Mouse (Mus musculus) heart, embryonic 10.5 days (tissue): Measurements from ENCODE around the gene Pkhd1. TPM values are rescaled to one million over a fixed set of nuclear protein-coding genes. Genes with fewer than 3 reads are reported as not detected.

Experiments
- DNase-seq: peaks from one replicate; pipeline ENCODE4 v3.0.0-alpha.2; 2017; ENCODE audit warnings: low spot score
- H3K27ac ChIP-seq: fragments of 300-500 bp; sonication (generic); 2 replicates; pipeline ENCODE4 v1.5.1; 2016; ENCODE audit warnings: mild to moderate bottlenecking
- H3K27me3 ChIP-seq: fragments of 300-500 bp; sonication (generic); 2 replicates; pipeline ENCODE4 v1.6.1; 2016; ENCODE audit warnings: mild to moderate bottlenecking; ENCODE audit not compliant: poor library complexity, insufficient read depth, severe bottlenecking
- H3K36me3 ChIP-seq: fragments of 300-500 bp; sonication (generic); 2 replicates; pipeline ENCODE4 v1.6.1; 2016; ENCODE audit warnings: mild to moderate bottlenecking, moderate library complexity
- H3K4me1 ChIP-seq: fragments of 300-500 bp; sonication (generic); 2 replicates; pipeline ENCODE4 v1.6.1; 2016; ENCODE audit warnings: mild to moderate bottlenecking
- H3K4me3 ChIP-seq: fragments of 300-500 bp; sonication (generic); 2 replicates; pipeline ENCODE4 v1.5.1; 2016; ENCODE audit warnings: mild to moderate bottlenecking, moderate library complexity
- H3K9me3 ChIP-seq: fragments of 300-500 bp; sonication (generic); 2 replicates; pipeline ENCODE4 v1.6.1; 2016; ENCODE audit warnings: mild to moderate bottlenecking, moderate library complexity
- WGBS: fragments of 180-500 bp; shearing (Covaris S2); methylation state at CpG from one replicate; pipeline ENCODE4 v1.1.7; 2016; 5-methylcytosine and 5-hydroxymethylcytosine counted together
- polyA plus RNA-seq: library from polyadenylated mRNA; unstranded; fragments of >200 nt; fragmentation: Nextera tagmentation; extraction: Ambion mirVana; gene quantifications from 2 replicates; pipeline ENCODE4 v1.2.1, GENCODE M21; 2016

The Pkhd1 gene
- polyA plus RNA-seq, result 0.06 TPM in 1 of 2 replicates, not detected in the other

GRCm38 (mm10) chr1:20617849-20618530, at the start of gene Pkhd1:
Gene Pkhd1 (minus strand): TSS chr1:20618064.
- Histone ChIP-seq H3K27ac (no peak within 1 kb of the TSS), H3K36me3 (no peaks in the 10 kb centered on the region), H3K4me1 (no peaks in the 10 kb centered on the region), H3K27me3 (no peaks in the 10 kb centered on the region), H3K4me3 (no peak within 1 kb of the TSS), H3K9me3 (no peaks in the 10 kb centered on the region)
- DNase-seq, result no peak
- 71% methylated on average over 10 of the region's 10 CpGs for WGBS

GRCm38 (mm10) chr1:20667567-20667966, 49.7 kb upstream of the Pkhd1 start:
- 64% methylated on average over 7 of the region's 7 CpGs for WGBS
- DNase-seq, result no peak
- Histone ChIP-seq H3K27ac (no peak overlapping the region), H3K36me3 (no peaks in the 10 kb centered on the region), H3K27me3 (no peaks in the 10 kb centered on the region), H3K4me3 (no peak overlapping the region), H3K9me3 (no peaks in the 10 kb centered on the region), H3K4me1 (no peaks in the 10 kb centered on the region)

GRCm38 (mm10) chr1:20666233-20666632, 48.4 kb upstream of the Pkhd1 start:
- H3K9me3 ChIP-seq, result no peaks in the 10 kb centered on the region
- no peaks in the 10 kb centered on the region for H3K4me1 ChIP-seq
- 78% methylated on average over 2 of the region's 2 CpGs for WGBS
- H3K36me3 ChIP-seq, result no peaks in the 10 kb centered on the region
- H3K27me3 ChIP-seq, result no peaks in the 10 kb centered on the region
- no peak overlapping the region for H3K4me3 ChIP-seq
- no peak for DNase-seq
- no peak overlapping the region for H3K27ac ChIP-seq

GRCm38 (mm10) chr1:20655085-20655484, 37.2 kb upstream of the Pkhd1 start:
- H3K9me3 ChIP-seq, result no peaks in the 10 kb centered on the region
- WGBS, result 64% methylated on average over 5 of the region's 5 CpGs

GRCm38 (mm10) chr1:20653513-20654506, 35.9 kb upstream of the Pkhd1 start:
- H3K27ac ChIP-seq, result no peak overlapping the region
- no peak for DNase-seq
- no peaks in the 10 kb centered on the region for H3K36me3 ChIP-seq
- no peak overlapping the region for H3K4me3 ChIP-seq
- no peaks in the 10 kb centered on the region for H3K9me3 ChIP-seq
- H3K27me3 ChIP-seq, result no peaks in the 10 kb centered on the region
- no peaks in the 10 kb centered on the region for H3K4me1 ChIP-seq
- WGBS, result 70% methylated on average over 6 of the region's 6 CpGs

More at GRCm38 (mm10) chr1:20655085-20655484, 37.2 kb upstream of the Pkhd1 start:
- no peak for DNase-seq
- Histone ChIP-seq H3K4me3 (no peak overlapping the region), H3K36me3 (no peaks in the 10 kb centered on the region), H3K27ac (no peak overlapping the region), H3K4me1 (no peaks in the 10 kb centered on the region), H3K27me3 (no peaks in the 10 kb centered on the region)

- WGBS, result 63% methylated on average over 2 of the region's 2 CpGs
- Histone ChIP-seq H3K4me3 (no peak overlapping the region), H3K4me1 (no peaks in the 10 kb centered on the region), H3K9me3 (no peaks in the 10 kb centered on the region), H3K27me3 (no peaks in the 10 kb centered on the region), H3K27ac (no peak overlapping the region), H3K36me3 (no peaks in the 10 kb centered on the region)
- no peak for DNase-seq
Measured at GRCm38 (mm10) chr1:20634856-20635255, 17.0 kb upstream of the Pkhd1 start.

GRCm38 (mm10) chr1:20633276-20633869, 15.5 kb upstream of the Pkhd1 start:
- no peak for DNase-seq

GRCm38 (mm10) chr1:20624564-20624963, 6.7 kb upstream of the Pkhd1 start:
- DNase-seq, result no peak
- Histone ChIP-seq H3K27me3 (no peaks in the 10 kb centered on the region), H3K36me3 (no peaks in the 10 kb centered on the region), H3K27ac (no peak overlapping the region), H3K4me3 (no peak overlapping the region), H3K4me1 (no peaks in the 10 kb centered on the region), H3K9me3 (no peaks in the 10 kb centered on the region)
- 83% methylated on average over 3 of the region's 3 CpGs for WGBS

More at GRCm38 (mm10) chr1:20633276-20633869, 15.5 kb upstream of the Pkhd1 start:
- no peaks in the 10 kb centered on the region for H3K27me3 ChIP-seq
- 74% methylated on average over 7 of the region's 7 CpGs for WGBS
- no peaks in the 10 kb centered on the region for H3K4me1 ChIP-seq
- H3K9me3 ChIP-seq, result no peaks in the 10 kb centered on the region
- no peak overlapping the region for H3K4me3 ChIP-seq
- H3K27ac ChIP-seq, result no peak overlapping the region
- H3K36me3 ChIP-seq, result no peaks in the 10 kb centered on the region

GRCm38 (mm10) chr1:20623375-20623774, 5.5 kb upstream of the Pkhd1 start:
- Histone ChIP-seq H3K4me1 (no peaks in the 10 kb centered on the region), H3K4me3 (no peak overlapping the region), H3K27me3 (no peaks in the 10 kb centered on the region), H3K27ac (no peak overlapping the region), H3K36me3 (no peaks in the 10 kb centered on the region), H3K9me3 (no peaks in the 10 kb centered on the region)
- DNase-seq, result no peak
- 89% methylated on average over 4 of the region's 4 CpGs for WGBS

- no peaks in the 10 kb centered on the region for H3K36me3 ChIP-seq
- no peak overlapping the region for H3K27ac ChIP-seq
- H3K9me3 ChIP-seq, result no peaks in the 10 kb centered on the region
- H3K4me3 ChIP-seq, result no peak overlapping the region
- DNase-seq, result no peak
- no peaks in the 10 kb centered on the region for H3K27me3 ChIP-seq
- no peaks in the 10 kb centered on the region for H3K4me1 ChIP-seq
- 65% methylated on average over 2 of the region's 2 CpGs for WGBS
Measured at GRCm38 (mm10) chr1:20620611-20621010, 2.7 kb upstream of the Pkhd1 start.

- H3K4me1 ChIP-seq, result no peaks in the 10 kb centered on the region
- no peak overlapping the region for H3K4me3 ChIP-seq
- WGBS, result 26% methylated on average over 3 of the region's 3 CpGs
- DNase-seq, result no peak
- H3K9me3 ChIP-seq, result no peaks in the 10 kb centered on the region
- H3K36me3 ChIP-seq, result no peaks in the 10 kb centered on the region
- no peaks in the 10 kb centered on the region for H3K27me3 ChIP-seq
- H3K27ac ChIP-seq, result no peak overlapping the region
Measured at GRCm38 (mm10) chr1:20619363-20619762, 1.5 kb upstream of the Pkhd1 start.

- Histone ChIP-seq H3K9me3 (no peaks in the 10 kb centered on the region), H3K36me3 (no peaks in the 10 kb centered on the region), H3K27ac (no peak overlapping the region), H3K4me1 (no peaks in the 10 kb centered on the region), H3K27me3 (no peaks in the 10 kb centered on the region), H3K4me3 (no peak overlapping the region)
- no peak for DNase-seq
- 25% methylated on average over 7 of the region's 7 CpGs for WGBS
Measured at GRCm38 (mm10) chr1:20612643-20613042, 5.2 kb downstream of the Pkhd1 start.

- H3K9me3 ChIP-seq, result no peaks in the 10 kb centered on the region
- H3K27ac ChIP-seq, result no peak overlapping the region
- no peak for DNase-seq
- H3K4me1 ChIP-seq, result no peaks in the 10 kb centered on the region
- 73% methylated on average over 2 of the region's 2 CpGs for WGBS
- H3K4me3 ChIP-seq, result no peak overlapping the region
- no peaks in the 10 kb centered on the region for H3K27me3 ChIP-seq
- no peaks in the 10 kb centered on the region for H3K36me3 ChIP-seq
Measured at GRCm38 (mm10) chr1:20605489-20605888, 12.4 kb downstream of the Pkhd1 start.
